Mouse (Mus musculus) neural tube, postnatal 0 days (tissue): ENCODE measurements around the gene Drosha. TPM values are rescaled to one million over a fixed set of nuclear protein-coding genes. Genes with fewer than 3 reads are reported as not detected.

Experiments used
- microRNA-seq: library from miRNA; unstranded; fragments of <30 nt; microRNA quantifications from one replicate; pipeline ENCODE4, GENCODE M21; 2016
- polyA plus RNA-seq: library from polyadenylated mRNA; unstranded; fragments of >200 nt; fragmentation: Nextera tagmentation; extraction: Ambion mirVana; gene quantifications from 2 replicates; pipeline ENCODE4 v1.2.1, GENCODE M21; 2015

The Drosha gene
- polyA plus RNA-seq = 25.6 and 29.7 TPM in 2 replicates

DNA sequence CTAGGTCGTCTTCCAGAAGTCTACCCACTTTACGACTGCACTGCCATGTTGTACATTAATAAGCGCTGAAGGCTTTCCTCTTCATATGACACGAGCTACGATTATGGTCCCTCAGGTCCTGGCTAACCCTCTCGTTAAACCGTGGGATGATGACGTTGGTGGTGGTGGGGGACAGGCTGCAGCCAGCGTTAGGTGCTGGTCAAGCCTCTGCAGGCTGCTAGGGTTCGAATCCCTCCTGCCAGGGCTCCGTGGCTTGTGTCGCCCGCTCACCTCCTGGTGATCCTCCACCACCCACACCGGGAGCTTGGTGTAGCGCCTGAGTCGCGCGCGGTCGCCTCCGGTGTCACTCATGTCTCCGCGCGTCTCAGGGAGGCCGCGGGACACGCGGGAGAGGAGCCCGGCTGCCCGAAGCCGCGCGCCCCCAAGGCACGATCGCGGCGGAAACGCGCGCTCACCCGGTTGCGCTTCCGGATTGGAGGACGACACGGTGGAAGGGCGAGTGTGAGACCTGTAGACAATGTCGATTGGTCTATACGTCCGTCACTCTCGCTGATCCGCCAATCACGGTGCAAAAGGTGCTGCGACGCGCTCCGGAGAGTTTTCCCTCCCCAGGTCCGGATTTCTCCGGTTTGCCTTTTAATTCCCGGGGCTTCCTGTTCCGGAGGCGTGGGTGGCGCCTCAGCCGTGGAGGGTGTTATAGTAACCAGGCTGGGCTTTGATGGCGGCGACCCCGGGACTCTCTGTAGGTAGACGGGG is at the start of gene Drosha, which contains the start of gene 6030458C11Rik:
TSS of gene Drosha (plus strand) at position 619 of the 756 bp plus-strand sequence.
TSS of gene 6030458C11Rik (minus strand) at position 453 of the 756 bp plus-strand sequence.

Small RNAs within 50 kb of the gene (microRNA-seq; reads per million reads assigned to microRNA genes)
- gene Gm47288 = not detected

Other genes with a start within 250 kb of the Drosha start
- gene Pdzd2, start 84.9 kb upstream of the Drosha start, polyA plus RNA-seq = 20.4 and 22.1 TPM in 2 replicates
- gene 6030458C11Rik, start 166 bp upstream of the Drosha start, polyA plus RNA-seq = 24.6 and 28.6 TPM in 2 replicates